ENCODE assay signal across 9 mouse cellular contexts in the genomic region with DNA sequence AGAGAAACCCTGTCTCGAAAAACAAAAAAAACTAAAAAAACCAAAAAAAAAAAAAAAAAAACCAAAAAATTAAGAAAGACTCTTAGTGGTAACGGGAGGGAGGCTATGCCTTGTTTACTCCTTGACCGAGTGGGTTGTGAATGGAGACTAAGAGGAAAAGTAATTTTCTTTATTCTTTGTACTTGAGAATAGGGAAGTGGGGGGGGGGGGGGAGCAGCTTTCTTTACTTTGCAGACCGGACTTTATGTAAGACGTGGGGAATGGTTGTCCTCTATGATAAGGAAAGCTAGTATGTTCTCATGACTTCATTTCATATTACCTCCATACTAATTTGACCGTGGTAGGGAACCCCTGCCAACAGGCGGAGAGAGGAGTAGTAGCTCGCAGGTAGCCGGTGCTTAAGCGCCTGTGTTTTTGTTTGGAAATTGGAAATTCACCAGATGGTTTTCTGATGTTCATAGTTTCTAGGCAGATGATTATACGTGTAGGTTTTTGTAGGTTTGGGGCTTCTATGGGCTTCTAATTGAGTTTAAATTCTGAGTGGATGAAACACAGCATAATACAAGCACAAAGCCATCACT. TPM values are rescaled to one million over a fixed set of nuclear protein-coding genes. Genes with fewer than 3 reads are reported as not detected.
DNase-seq lines count a peak whose midpoint lies in the region; ATAC-seq and TF ChIP-seq lines count a peak whose summit lies in the region.
"Had no signal": no experiment of that assay in that cellular context is flagged by ENCODE, and none has a peak within 500 bp of the region (broad histone marks: within the 10 kb centered on the region; RNA-seq: fewer than 3 reads in every experiment).

No protein-coding gene starts in this region.

- no peaks in the 10 kb centered on the region for H3K36me3 ChIP-seq in kidney, embryonic 14.5 days (ENCODE audit: control insufficient read depth, insufficient read depth, low read length)
- H3K36me3 ChIP-seq in intestine, embryonic 15.5 days = no peaks in the 10 kb centered on the region
- no peaks in the 10 kb centered on the region for H3K36me3 ChIP-seq in midbrain, postnatal 0 days (ENCODE audit: insufficient read depth, low read length)

- no peak overlapping the region for H3K27ac ChIP-seq in kidney, embryonic 14.5 days (ENCODE audit: low read depth, low read length)
- no peak overlapping the region for H3K27ac ChIP-seq in intestine, embryonic 15.5 days
- H3K27ac ChIP-seq in midbrain, postnatal 0 days (ENCODE audit: low read depth, low read length) = no peak overlapping the region

- no peaks in the 10 kb centered on the region for H3K27me3 ChIP-seq in kidney, embryonic 14.5 days (ENCODE audit: control insufficient read depth, insufficient read depth, low read length)
- no peaks in the 10 kb centered on the region for H3K27me3 ChIP-seq in intestine, embryonic 15.5 days (replicated peaks)
- H3K27me3 ChIP-seq in midbrain, postnatal 0 days (ENCODE audit: insufficient read depth, low read length) = no peaks in the 10 kb centered on the region

- peak overlapping the region; percentile 97 for H3K4me3 ChIP-seq in kidney, embryonic 14.5 days (ENCODE audit: low read length)
- peak overlapping the region; percentile 96 for H3K4me3 ChIP-seq in intestine, embryonic 15.5 days (replicated peaks)
- peak overlapping the region; percentile 73 for H3K4me3 ChIP-seq in midbrain, postnatal 0 days (ENCODE audit: low read depth, low read length)

- H3K4me2 ChIP-seq in kidney, embryonic 14.5 days (replicated peaks; ENCODE audit: low read depth, low read length) = peak overlapping the region; percentile 56
- peak overlapping the region; percentile 69 for H3K4me2 ChIP-seq in intestine, embryonic 15.5 days (replicated peaks)
- H3K4me2 ChIP-seq in midbrain, postnatal 0 days (ENCODE audit: low read depth, low read length, poor library complexity, severe bottlenecking) = peak overlapping the region; percentile 62

- WGBS in kidney, embryonic 14.5 days = 43% methylated on average over 11 of the region's 11 CpGs
- 27% methylated on average over 11 of the region's 11 CpGs for WGBS in intestine, embryonic 15.5 days
- 42% methylated on average over 11 of the region's 11 CpGs for WGBS in midbrain, postnatal 0 days

- no peak for ATAC-seq in kidney, embryonic 14.5 days (ENCODE audit: low FRiP score, low TSS enrichment)
- no peak for ATAC-seq in intestine, embryonic 15.5 days
- no peak for ATAC-seq in midbrain, postnatal 0 days (ENCODE audit: low FRiP score)

- no peak for DNase-seq in kidney, adult 18-20 months
- DNase-seq in c-Kit-positive CD71-positive TER-119-positive erythroid progenitor cells, embryonic 14.5 days (ENCODE audit: low spot score) = peak; percentile 45
- DNase-seq in midbrain, postnatal 0 days (ENCODE audit: low spot score) = no peak
- no peak for DNase-seq in left cerebral cortex, postnatal 10 days (ENCODE audit: extremely low spot score in 1 of 2, low spot score in 2 of 2)
- no peak for DNase-seq in adrenal gland, postnatal 14 days
- DNase-seq in frontal cortex, postnatal 10 days (ENCODE audit: low spot score in 2 of 2) = no peak
- DNase-seq: adrenal gland, postnatal 36 days had no signal

- H3K4me1 ChIP-seq in kidney, embryonic 14.5 days (ENCODE audit: control insufficient read depth, insufficient read depth, low read length) = peaks cover 17% of the 10 kb centered on the region; the same call in 1 of the 2 replicates
- H3K4me1 ChIP-seq in intestine, embryonic 15.5 days (replicated peaks) = peaks cover 3% of the 10 kb centered on the region; the same call in 1 of the 2 replicates
- peaks cover 13% of the 10 kb centered on the region; the same call in 1 of the 2 replicates for H3K4me1 ChIP-seq in midbrain, postnatal 0 days (ENCODE audit: insufficient read depth, low read length)

- H3K9me3 ChIP-seq in kidney, embryonic 14.5 days (ENCODE audit: control insufficient read depth, low read length) = peaks cover 7% of the 10 kb centered on the region; the same call in 1 of the 2 replicates
- no peaks in the 10 kb centered on the region for H3K9me3 ChIP-seq in intestine, embryonic 15.5 days
- H3K9me3 ChIP-seq in midbrain, postnatal 0 days (ENCODE audit: low read length) = no peaks in the 10 kb centered on the region

- no peak for TF ChIP-seq CTCF in midbrain, postnatal 0 days (IDR thresholded peaks at IDR 0.05)

- intact Hi-C loops in left cerebral cortex, postnatal 10 days (cut with DNase I) = no loop called here

- H3K9ac ChIP-seq in kidney, embryonic 14.5 days (ENCODE audit: low read depth, low read length) = peak overlapping the region; percentile 100; the same call in 1 of the 2 replicates
- H3K9ac ChIP-seq in intestine, embryonic 15.5 days = no peak overlapping the region
- H3K9ac ChIP-seq in midbrain, postnatal 0 days (replicated peaks; ENCODE audit: low read length, poor library complexity, severe bottlenecking) = peak overlapping the region; percentile 99

RNA-seq across cellular contexts. Expression of a gene that starts 2.1 kb away (rescaled TPM):
- 73.5 and 82.3 TPM in 2 replicates for polyA plus RNA-seq in kidney, embryonic 14.5 days (2014; fragmentation: Nextera tagmentation; extraction: Ambion mirVana)
- 36.9 and 41.3 TPM in 2 replicates for polyA plus RNA-seq in intestine, embryonic 15.5 days (2015; fragmentation: Nextera tagmentation; extraction: Ambion mirVana)
- total RNA-seq in midbrain, postnatal 0 days (2014; rRNA removed) = 88.0 and 96.6 TPM in 2 replicates
- polyA plus RNA-seq in midbrain, postnatal 0 days (2015; fragmentation: Nextera tagmentation; extraction: Ambion mirVana) = 35.9 and 43.7 TPM in 2 replicates
- 100 to 1,000 TPM in 1 of 2 experiments, 10 to 100 TPM in 1; 93.0 to 100 TPM for total RNA-seq in left cerebral cortex, postnatal 10 days (2021)
- 110 and 114 TPM in 2 replicates for total RNA-seq in adrenal gland, postnatal 14 days (2021)

RNA-seq across cellular contexts. Expression of a gene that starts 56.2 kb away (rescaled TPM):
- 1.9 and 4.5 TPM in 2 replicates for polyA plus RNA-seq in kidney, embryonic 14.5 days (2014; fragmentation: Nextera tagmentation; extraction: Ambion mirVana)
- polyA plus RNA-seq in intestine, embryonic 15.5 days (2015; fragmentation: Nextera tagmentation; extraction: Ambion mirVana) = 6.0 and 6.3 TPM in 2 replicates
- total RNA-seq in midbrain, postnatal 0 days (2014; rRNA removed) = 3.1 and 4.3 TPM in 2 replicates
- polyA plus RNA-seq in midbrain, postnatal 0 days (2015; fragmentation: Nextera tagmentation; extraction: Ambion mirVana) = 2.8 and 3.6 TPM in 2 replicates
- total RNA-seq in left cerebral cortex, postnatal 10 days (2021) = 10 to 100 TPM; 27.3 to 30.0 TPM
- total RNA-seq in adrenal gland, postnatal 14 days (2021) = 51.9 and 57.7 TPM in 2 replicates
